Mouse (Mus musculus): ENCODE data around the gene Gpr3.

The Gpr3 gene

DNA sequence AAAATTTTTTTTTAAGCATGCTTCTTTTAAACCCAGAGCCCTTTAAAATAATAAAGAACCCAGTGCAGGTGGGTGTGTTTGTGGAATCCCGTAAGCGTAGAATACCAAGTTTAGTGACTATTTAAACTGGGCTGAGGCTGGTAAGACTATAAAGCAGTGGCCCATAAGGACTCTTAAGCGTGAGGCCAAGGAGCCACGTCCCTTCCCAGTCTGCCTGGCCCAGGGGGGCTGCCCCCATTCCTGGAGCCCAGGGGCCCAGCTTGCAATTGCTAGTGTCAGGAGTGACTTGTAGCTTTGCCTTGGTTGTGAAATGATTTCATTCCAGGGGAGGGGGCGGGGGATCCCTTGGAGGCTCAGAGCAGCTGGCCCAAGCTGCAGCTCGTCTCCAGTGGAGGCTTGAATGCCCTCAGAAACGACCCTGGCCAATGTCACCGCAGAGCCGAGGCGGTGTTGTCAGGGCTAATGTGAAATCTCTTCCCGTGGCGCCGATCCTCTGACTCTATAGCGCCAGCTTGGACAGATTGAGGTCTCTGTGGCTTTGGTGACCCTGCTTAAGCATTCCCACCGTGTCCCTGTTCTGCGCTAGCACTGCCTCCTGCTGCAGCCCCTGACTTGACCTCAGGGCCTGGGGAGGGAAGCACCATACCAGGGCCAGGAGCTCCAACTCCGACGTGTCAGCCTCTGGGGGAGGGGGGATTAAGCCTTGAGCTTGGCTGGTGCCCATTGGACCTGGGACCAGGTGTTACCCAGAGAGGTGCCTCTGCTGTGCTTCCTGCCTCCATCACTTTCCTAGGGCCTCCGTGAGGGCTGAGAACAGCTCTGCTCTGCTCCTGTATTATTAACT, 13.8 kb downstream of the Gpr3 start:
- no peak for DNase-seq (ENCODE audit: low spot score)

DNA sequence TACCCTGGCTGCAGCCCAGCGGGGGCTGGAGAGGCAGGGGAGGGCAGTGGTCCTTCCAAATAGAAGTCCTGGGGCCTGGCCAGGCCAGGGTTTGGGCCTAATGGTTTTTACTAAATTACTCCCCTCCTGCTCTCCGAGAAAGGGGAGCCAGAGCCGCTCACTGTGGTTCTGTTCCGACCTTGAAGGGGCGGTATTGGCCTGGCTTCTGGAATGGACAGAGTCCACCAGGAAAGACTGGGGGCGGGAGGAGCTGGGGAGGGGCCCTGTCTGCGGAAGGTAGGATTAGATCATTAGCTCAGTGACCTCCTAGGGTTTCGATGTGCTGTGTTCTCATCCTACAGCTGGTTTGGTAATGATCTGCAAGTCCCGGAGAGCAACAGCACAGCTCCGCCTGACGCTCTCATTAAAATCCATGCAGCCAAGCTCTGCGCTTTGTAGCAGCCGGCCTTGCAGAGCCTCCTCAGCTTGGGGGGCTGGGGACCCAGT, 14.5 kb downstream of the Gpr3 start:
- DNase-seq (ENCODE audit: low spot score), result no peak

DNA sequence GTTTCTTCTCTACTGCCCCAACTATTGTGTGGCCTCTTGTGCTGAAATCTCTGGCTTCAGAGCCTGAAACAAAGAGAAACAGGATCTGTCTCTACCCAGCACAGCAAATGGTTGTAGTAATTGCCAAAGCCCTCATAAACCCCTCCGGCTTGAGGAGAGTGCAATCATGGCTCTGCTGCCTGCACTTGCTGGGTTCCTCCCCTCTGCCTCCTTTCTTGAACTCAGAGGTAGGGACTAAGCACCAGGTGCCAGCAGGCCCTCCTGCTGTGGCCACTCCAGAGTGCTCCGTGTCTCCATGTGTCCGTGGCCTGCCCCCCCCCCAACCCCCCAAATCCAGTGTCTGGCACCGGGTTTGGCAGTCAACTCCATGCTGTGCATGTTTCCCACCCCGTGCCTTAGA, 15.0 kb downstream of the Gpr3 start:
- DNase-seq (ENCODE audit: low spot score), result no peak

DNA sequence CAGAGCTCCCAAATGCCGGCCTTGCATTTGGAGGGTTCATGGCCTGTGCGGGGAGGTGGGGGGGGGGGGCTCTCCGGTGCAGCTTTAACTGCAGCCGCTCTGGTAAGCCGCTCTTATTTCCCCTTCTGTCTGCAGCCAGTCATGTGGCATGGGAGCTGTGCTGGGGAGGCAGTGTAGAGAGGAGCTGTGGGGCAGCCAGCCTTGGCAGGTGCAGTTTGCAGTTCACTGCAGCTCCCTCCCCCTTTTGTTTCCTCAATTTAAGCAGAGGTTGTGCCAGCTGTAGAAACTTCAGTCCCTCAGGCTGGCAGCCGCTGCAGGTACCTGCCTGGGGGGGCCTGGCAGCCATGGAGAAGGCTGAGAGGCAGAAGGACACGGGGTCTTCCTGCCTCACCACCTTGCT, 15.5 kb downstream of the Gpr3 start:
- DNase-seq (ENCODE audit: low spot score), result no peak

DNA sequence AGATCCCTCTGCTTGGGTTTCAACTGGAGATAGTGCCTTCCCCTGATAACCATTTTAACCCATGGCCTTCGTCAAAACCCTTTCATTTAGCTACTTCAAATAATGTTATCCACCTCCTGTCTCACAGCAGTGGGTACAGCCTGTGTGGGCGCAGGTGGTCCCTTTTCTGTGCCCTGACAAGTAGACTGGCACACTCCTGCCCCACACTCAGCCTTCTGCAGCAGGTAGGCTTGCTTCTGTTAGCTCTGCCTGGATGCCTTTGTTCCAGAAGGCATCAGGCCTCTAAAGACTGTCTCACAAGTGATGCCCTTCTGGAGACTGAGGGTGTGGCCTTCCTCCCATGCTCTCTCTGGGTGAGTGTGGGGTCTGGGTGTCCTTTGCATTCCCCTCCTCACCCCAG, 16.2 kb downstream of the Gpr3 start:
- DNase-seq (ENCODE audit: low spot score), result no peak

DNA sequence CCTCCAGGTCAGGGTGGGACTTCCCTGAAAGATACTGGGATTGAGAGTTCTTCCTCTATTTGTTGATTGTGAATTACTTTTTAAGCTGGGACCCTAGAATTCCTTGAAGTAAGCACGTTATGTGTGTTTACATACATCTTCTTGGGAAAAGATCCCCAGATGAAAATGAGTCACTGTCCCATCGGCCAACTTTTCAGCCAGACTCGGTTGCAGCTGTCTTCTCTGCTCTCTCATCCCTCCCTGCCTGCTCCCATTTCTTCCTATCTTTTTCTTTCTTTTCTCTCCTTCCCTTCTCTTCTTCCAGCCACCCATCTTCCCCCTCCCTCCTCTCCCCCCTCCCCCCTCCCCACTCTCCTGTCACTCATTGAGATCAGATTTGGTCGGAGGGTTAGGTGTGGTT, 17.3 kb downstream of the Gpr3 start:
- no peak for DNase-seq (ENCODE audit: low spot score)

DNA sequence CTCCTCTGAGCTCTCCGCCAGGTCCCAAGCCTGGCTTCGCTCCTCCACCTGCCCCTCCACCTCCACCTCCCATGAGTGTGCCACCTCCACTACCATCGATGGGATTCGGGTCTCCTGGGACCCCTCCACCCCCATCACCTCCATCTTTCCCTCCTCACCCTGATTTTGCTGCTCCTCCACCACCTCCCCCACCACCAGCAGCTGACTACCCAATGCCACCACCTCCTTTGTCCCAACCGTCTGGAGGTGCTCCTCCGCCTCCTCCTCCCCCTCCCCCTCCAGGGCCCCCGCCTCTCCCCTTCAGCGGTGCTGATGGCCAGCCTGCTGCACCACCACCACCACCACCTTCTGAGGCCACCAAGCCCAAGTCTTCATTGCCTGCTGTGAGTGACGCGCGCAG, 17.9 kb downstream of the Gpr3 start:
- no peak for DNase-seq (ENCODE audit: low spot score)

DNA sequence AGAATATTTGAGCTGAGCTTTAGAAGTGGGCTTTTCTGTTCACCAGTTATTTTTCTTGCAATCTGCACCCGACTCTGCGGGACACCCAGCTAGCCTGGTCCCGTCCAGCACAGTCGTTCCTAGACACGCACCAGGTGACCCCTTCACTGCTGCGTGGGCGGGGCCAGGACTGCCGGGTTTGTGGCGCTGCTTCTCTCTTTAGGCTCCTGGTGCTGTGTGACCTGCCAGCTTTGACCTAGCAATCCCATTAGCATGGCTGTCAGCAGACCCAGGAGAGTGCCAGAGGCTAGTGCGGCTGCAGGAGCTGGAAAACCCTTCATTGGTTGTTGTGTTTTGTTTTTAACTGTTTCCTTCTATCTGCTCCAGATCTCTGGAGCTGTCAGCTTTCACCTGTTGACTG, 22.9 kb downstream of the Gpr3 start:
- DNase-seq (ENCODE audit: low spot score), result no peak

DNA sequence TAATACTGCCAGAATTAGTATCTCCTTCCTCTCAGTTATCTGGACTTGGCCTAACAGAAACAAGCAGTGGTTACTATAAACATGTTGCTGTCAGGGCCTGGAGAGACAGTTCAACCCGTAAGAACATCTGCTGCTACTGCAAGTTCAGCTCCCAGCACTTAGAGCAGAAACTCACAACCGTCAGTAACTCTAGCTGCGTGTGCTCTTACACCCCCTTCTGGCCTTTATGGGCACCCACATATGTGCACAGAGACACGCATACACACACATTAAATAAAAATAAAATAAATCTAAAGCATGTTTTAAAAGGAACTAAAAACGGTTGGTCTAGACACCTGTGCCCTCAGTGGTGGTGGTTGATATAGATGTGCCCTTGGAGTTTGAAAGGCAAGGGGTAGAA, 25.5 kb downstream of the Gpr3 start:
- DNase-seq (ENCODE audit: low spot score), result no peak

DNA sequence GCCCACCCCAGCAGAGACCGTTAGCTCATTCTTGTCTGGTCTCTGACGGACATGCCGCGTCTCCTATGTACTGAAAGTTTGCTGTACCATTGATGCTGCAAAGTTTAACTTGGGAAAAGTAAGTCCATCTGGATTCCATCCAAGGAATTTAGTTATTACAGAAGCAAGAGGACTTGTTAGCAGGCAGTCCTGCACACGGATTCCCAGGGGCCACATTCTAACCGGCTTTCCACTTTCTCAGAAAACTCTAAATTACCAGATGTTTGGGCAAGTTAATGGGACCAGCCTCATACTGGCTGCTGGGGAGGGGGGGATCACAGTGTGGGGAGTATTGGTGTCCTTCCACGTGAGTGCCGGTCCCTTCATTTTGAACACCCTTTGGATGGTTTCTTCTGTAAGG, 26.4 kb downstream of the Gpr3 start:
- no peak for DNase-seq (ENCODE audit: low spot score)

DNA sequence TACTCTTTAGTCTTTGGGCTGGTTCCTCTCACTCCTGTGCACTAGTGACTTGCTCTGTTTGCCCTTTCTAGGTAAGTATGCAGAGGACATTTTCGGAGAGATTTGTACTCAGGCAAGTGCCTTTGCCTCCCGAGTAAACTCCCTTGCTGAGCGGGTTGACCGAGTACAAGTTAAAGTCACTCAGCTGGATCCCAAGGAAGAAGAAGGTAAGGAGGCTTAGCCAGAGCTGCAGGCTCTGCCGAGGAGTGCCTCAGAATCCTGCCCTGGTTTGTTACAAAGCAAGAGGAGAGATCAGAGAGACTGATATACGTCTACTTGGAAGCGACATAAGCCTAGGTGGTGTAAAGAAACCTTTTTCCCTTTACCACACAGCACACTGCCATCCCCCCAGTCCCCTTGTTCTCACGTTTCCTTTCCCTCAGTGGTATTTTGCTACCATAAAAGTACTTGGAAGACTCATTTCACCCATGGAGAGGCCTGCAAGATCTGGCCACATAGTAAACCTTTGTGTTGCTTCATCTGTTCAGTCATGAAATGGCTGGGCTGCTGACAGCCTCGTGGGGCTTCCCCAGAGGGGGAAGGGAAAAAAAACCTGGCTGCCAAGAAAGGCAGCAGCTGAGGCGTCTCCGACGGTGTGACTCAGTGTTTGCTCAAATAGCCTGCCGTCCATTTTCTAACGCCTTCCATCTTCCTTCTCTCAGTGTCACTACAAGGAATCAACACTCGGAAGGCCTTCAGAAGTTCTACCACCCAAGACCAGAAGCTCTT, 27.3 kb downstream of the Gpr3 start:
- no peak for DNase-seq (ENCODE audit: low spot score)

DNA sequence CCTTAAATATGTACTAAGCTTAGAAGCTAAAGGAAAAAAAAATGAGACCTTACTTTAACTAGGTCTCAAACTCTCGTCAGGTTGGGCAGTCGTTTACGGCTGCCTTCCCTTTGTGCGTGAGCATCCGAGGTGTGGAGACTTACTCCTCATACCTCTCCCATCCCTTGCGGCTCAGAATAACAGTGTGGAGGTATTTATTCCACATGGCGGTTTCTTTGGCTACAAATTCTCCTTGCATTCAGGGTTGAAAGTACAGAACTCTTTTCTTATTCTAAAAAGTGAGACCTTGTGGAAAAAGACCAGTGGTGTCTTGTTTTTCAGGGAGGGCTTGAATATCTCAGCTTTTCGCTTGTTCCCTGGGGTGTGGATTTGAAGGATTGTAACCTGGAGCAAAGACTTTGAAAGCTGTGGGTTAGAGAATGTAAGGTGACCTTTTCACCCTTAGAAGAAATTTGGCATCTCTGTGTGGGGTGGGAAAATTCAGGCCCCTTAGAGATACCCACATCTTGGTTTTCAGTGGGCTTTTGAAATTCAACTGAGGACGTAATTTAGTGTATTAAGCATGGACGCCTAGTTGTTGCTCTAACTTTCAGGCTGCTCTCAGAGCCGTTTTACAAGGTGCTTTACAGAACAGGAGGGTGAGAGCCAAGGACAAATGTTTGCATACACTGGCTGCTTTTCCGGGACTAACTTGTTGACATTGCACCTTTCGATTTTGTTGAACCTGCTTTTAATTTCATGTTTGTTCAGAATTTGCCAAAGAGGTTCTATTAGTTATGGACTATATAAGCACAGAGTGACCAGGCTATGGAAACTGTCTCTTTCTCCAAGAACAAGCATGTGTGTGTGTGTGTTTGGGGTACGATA, 28.1 kb downstream of the Gpr3 start:
- no peak for DNase-seq (ENCODE audit: low spot score)

DNA sequence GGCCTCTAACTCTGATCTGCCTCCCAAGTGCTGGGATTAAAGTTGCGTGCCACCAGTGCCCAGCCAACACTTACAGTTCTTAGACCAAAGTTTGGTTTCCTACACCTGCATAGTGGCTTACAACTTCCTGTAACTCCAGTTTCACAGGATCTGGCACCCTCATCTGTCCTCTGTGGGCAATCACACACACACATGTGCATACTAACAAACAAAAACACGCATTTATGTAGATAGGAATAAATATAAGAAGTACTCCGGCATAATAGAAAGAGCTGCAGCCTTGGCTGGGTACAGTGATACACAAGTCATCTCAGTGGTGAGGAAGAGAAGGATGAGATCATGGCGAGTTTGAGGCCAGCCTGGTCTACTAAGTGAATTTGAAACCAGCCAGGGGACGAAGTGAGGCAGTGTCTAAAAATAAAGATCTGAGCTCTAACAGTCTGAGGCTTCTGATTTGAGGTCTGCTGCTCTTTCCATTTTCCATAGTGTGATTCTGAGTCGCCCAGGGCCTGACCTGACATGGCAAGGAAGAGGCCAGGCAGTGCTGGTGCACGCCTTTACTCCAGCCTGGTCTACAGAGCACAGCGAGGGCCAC, 29.8 kb downstream of the Gpr3 start:
- DNase-seq (ENCODE audit: low spot score), result no peak

DNA sequence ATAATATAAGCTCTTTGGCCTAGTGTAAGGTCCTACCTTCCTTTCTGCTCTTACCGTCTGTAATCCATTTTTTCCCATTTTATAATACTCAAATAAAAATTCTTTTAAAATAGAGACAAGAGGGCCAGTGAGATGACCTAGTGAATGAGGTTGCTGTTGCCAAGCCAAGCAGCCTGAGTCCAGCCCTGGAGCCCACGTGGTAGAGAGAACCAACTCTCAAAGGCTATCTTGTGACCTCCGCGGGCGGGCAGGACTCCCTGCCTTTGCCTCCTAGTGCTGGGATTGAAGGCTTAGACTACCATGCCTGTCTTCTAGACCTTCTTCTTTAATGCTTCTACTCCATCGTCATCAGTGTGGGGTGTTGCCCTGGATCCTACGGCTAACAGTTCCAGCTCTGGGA, 33.1 kb downstream of the Gpr3 start:
- no peak for DNase-seq (ENCODE audit: low spot score)

DNA sequence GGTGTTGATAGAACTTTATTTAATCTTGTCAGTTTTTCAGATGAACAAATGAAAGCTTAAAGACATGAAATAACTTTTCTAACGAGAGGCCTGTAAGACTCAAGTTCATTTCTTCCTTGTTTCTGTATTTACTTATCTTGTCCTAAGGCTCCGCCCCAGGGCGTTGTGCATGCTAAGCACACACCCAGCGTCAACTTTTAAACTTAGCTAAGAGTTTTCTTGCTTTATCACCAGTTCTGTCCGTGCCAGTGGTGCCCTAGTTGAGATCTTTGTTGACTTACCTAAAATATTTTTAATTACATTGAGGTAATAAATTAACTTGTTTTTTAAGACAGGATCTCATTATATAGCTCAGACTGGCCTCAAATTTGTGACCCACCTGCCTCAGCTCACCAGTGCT, 34.0 kb downstream of the Gpr3 start:
- no peak for DNase-seq (ENCODE audit: low spot score)

DNA sequence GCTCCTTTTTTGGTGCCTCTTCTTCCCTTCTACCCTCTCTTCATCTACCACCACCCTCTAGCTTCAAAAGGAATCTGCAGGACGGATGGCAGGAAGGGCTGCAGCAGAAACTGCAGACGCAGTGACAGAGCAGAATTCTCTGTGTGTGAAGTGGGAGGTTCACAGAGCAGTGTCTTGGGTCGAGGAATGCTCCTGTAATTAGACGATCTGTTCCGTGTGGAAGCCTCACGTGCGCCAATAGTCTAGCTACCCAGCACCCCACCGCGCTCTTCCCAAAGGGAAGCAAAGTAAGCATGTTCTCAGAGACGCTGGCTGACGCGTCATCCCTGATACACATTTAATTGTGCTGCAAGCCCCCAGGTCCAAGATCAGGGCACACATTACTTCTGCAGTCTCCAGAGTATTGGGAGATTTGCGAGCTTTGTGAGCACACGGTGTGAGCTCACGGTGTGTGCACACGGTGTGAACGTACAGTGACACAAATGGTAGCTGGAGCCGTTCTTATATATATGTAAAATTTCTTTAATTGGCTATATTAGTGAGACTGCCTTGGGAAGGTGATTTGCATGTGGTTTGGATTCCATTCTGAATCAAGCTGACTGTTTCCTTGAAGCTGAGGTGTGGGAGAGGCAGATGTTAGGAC, 35.5 kb downstream of the Gpr3 start:
- no peak for DNase-seq (ENCODE audit: low spot score)

DNA sequence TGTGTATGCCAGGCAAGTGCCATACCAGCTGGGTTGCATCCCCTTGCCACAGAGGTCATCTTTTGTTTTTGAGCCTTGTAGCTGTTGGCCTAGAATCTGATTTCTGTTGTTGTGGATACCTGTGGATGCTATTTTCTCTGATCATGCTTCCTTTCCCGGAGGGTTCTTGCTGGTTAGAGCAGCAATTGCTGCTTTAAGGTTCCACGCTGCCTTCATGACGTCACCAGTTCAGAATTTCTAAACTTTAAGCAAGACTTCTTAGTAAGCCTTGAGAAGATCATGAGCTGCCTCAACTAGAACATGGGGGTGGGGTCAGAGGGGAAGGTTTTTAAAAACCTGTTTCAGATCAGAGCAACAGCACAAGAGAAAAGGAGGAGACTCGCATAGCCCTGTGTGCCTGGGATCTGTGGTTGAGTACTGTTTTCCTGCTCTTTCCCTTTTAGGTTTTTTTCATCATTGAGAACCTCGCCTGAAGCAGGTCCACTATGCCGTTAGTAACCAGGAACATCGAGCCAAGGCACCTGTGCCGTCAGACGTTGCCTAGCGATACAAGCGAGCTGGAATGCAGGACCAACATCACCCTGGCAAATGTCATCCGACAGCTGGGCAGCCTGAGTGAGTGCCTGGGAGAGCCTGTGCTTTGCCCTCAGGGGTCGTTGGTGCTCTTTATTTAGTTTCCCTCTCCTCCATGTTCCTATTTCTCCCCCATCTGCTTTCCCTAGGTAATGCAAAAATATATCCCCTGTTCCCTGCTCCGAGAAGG, 36.2 kb downstream of the Gpr3 start:
- DNase-seq (ENCODE audit: low spot score), result no peak

DNA sequence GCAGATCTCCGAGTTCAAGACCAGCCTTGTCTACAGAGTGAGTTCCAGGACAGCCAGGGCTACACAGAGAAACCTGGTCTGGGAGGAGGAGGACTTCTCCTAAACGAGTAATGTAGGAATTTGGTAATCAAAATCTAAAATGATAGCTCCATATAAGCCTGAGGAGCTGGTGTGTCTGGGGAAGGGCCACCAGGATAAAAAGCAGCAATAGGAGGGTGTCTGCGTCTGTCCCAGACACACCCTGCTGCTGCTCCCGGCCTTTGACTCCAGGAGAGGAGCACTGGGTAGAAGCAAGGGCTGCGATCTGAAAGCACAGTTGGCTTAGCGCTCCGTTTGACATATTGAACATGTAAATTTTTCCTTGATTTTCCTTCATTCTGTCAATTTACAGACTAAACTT, 37.1 kb downstream of the Gpr3 start:
- no peak for DNase-seq (ENCODE audit: low spot score)

DNA sequence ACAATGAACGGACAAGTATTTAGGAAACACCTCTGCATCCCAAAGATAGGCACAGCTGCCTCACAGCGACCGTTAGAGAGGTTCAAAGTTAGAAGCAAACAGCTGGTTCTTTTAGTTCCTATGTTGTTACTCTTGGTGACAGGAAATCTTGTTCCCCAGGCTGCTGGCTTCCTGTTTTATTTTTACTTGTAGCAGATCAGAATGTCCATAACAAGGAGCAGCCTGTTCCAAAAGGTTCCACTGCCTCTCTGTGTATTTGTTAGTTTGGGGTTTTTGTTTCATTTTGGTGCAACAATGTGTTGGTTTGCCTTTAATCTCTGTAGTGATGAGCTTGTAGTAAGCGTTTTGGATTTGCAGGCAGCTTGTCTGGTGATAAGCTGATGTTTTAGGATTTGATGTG, 38.0 kb downstream of the Gpr3 start:
- no peak for DNase-seq (ENCODE audit: low spot score)

DNA sequence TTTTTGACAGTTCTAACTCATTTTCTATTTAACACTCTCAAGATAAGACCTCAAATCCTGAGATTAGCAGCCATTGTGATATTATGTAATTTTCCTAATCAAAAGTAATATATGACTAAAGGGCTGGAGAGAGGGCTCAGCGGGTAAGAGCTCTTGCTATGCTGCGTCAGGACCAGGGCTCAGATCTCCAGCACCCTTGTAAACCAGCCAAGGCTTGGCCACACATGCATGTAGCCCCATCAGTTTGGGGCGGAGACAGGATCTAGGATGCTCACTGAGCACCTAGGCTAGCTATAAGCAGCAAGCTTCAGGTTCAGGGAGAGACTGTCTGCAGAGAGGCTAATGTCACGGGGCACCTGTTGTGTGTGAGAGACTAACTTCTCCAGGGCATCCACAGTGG, 39.9 kb downstream of the Gpr3 start:
- no peak for DNase-seq (ENCODE audit: low spot score)

DNA sequence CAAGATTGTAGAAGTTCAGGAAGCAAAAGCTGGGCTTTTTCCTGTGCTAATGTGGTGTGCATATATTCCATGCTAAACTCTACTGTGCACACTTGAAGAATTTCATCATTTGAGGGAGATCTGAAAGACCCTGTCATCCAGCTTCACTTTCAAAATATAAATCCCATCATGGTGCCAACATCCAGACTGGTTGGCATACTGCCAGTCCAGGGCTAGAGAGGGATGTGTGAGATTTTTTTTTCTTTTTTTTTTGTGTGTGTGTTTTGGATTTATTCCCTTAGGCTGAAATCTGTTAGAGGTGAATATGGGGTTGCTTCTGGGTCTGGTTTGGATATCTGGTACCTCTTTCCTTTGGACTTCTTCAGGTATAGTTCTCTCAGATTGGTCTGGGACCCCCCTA, 41.7 kb downstream of the Gpr3 start:
- no peak for DNase-seq (ENCODE audit: low spot score)
